Mouse (Mus musculus): ENCODE measurements around the gene Col24a1. TPM values are rescaled to one million over a fixed set of nuclear protein-coding genes. Genes with fewer than 3 reads are reported as not detected.

Col24a1 gene
- polyA plus RNA-seq, 1 experiment, result 1.4 TPM

DNA sequence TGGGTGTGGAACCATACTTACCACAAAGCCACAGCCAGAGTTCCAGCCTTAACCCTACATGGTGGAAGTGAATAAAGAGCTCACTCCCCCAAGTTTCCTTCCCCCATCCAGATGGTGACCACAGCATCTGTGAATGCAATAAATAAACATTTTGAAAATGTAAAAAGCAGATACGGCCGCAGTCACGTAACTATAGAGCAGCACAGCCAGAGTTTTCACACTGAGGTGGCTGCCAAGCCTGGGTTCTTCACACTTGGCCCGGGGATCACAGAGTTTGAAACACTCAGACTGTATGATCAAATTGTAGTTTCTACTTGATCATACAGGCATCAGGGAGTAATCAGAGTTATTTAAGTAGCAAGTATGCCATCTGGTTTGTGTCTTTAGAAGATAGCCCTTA lies 98.4 kb downstream of the Col24a1 start:
- WGBS, result 73% methylated on average over 4 of the region's 4 CpGs
- TF ChIP-seq POLR2A (IDR thresholded peaks at IDR 0.05; ENCODE audit: low read depth, low read length), result no peak
- TF ChIP-seq CTCF (IDR thresholded peaks at IDR 0.05; ENCODE audit: extremely low read depth, insufficient read length, insufficient replicate concordance, low read depth, low read length), result no peak

DNA sequence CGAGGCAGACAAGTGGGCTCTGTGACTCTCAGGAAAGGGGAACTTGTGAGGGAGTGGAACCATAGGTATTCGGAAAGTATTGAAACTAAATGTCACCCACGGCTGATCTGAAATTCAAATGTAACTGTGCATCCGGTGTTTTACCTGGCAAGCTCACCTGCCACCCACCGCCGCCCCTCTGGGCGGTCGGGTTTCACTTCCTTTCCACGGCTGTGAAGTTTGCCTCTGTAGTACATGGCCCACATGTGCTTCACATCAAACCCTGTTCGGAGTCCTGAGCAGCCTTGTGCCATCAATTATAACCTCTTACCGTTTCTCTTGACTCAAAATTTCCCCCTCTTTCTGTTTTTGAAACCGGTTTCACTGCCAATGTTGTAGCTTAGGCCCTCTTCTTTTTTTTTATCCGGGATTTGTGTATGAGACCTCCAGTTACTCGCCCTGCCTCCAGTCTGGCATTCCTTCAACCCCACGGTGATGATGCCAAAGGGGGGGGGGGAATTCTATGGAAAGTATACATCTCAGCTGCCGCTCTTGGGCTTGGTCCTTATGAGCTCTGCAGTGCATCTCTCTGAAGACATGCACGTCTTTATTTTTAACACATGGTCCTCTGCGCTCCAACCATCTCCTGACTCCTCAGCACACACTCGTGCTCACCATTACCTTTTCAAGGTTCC lies 99.9 kb downstream of the Col24a1 start:
- H3K36me3 ChIP-seq (ENCODE audit: control insufficient read depth, insufficient read depth, low read length), result no peaks in the 10 kb centered on the region
- 80% methylated on average over 19 of the region's 19 CpGs for WGBS
- no peaks in the 10 kb centered on the region for H3K27me3 ChIP-seq (ENCODE audit: control insufficient read depth, insufficient read depth, low read length)
- H3K4me1 ChIP-seq (ENCODE audit: control insufficient read depth, insufficient read depth, insufficient read length, low read length), result no peaks in the 10 kb centered on the region
- H3K4me3 ChIP-seq (ENCODE audit: low read depth, low read length), result no peak overlapping the region
- no peak overlapping the region for H3K27ac ChIP-seq (ENCODE audit: insufficient read depth, low read depth, low read length)
- TF ChIP-seq CTCF (IDR thresholded peaks at IDR 0.05; ENCODE audit: extremely low read depth, insufficient read length, insufficient replicate concordance, low read depth, low read length) (no peak), POLR2A (IDR thresholded peaks at IDR 0.05; ENCODE audit: low read depth, low read length) (no peak)

More for the DNA sequence above, 98.4 kb downstream of the Col24a1 start:
- Histone ChIP-seq H3K27me3 (ENCODE audit: control insufficient read depth, insufficient read depth, low read length) (no peaks in the 10 kb centered on the region), H3K4me1 (ENCODE audit: control insufficient read depth, insufficient read depth, insufficient read length, low read length) (no peaks in the 10 kb centered on the region), H3K27ac (ENCODE audit: insufficient read depth, low read depth, low read length) (no peak overlapping the region), H3K36me3 (ENCODE audit: control insufficient read depth, insufficient read depth, low read length) (no peaks in the 10 kb centered on the region), H3K4me3 (ENCODE audit: low read depth, low read length) (no peak overlapping the region)

GRCm38 (mm10) chr3:145399173-145399572 lies 106.9 kb downstream of the Col24a1 start:
- Histone ChIP-seq H3K36me3 (ENCODE audit: control insufficient read depth, insufficient read depth, low read length) (no peaks in the 10 kb centered on the region), H3K4me1 (ENCODE audit: control insufficient read depth, insufficient read depth, insufficient read length, low read length) (no peaks in the 10 kb centered on the region), H3K27ac (ENCODE audit: insufficient read depth, low read depth, low read length) (no peak overlapping the region), H3K27me3 (ENCODE audit: control insufficient read depth, insufficient read depth, low read length) (no peaks in the 10 kb centered on the region), H3K4me3 (ENCODE audit: low read depth, low read length) (no peak overlapping the region)
- WGBS, result 94% methylated on average over 3 of the region's 3 CpGs
- TF ChIP-seq POLR2A (IDR thresholded peaks at IDR 0.05; ENCODE audit: low read depth, low read length) (no peak), CTCF (IDR thresholded peaks at IDR 0.05; ENCODE audit: extremely low read depth, insufficient read length, insufficient replicate concordance, low read depth, low read length) (no peak)

DNA sequence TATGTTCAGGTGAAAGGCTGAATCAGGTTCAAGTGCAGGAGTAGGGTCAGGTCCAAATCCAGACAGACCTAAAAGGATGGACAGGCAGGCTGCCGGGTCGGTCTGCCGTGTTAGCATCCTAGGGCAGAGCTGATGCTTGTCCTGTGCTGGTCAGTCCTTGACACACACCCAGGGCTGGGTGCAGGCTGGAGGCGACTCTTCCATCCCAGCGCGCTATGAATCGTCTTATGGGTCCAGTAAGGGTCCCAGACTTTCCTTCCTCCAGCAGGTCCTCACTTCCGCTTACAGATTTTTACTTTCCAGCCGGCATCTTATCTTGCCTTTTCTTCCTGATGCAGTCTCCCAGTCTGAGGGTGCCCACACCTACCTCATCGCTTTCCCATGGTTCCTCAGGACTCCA lies 110.0 kb downstream of the Col24a1 start:
- H3K36me3 ChIP-seq (ENCODE audit: control insufficient read depth, insufficient read depth, low read length), result no peaks in the 10 kb centered on the region
- no peak overlapping the region for H3K4me3 ChIP-seq (ENCODE audit: low read depth, low read length)
- 96% methylated on average over 10 of the region's 10 CpGs for WGBS
- no peaks in the 10 kb centered on the region for H3K27me3 ChIP-seq (ENCODE audit: control insufficient read depth, insufficient read depth, low read length)
- no peak overlapping the region for H3K27ac ChIP-seq (ENCODE audit: insufficient read depth, low read depth, low read length)
- no peaks in the 10 kb centered on the region for H3K4me1 ChIP-seq (ENCODE audit: control insufficient read depth, insufficient read depth, insufficient read length, low read length)
- TF ChIP-seq CTCF (IDR thresholded peaks at IDR 0.05; ENCODE audit: extremely low read depth, insufficient read length, insufficient replicate concordance, low read depth, low read length) (no peak), POLR2A (IDR thresholded peaks at IDR 0.05; ENCODE audit: low read depth, low read length) (no peak)

- Histone ChIP-seq H3K27ac (ENCODE audit: insufficient read depth, low read depth, low read length) (no peak overlapping the region), H3K4me3 (ENCODE audit: low read depth, low read length) (no peak overlapping the region), H3K27me3 (ENCODE audit: control insufficient read depth, insufficient read depth, low read length) (no peaks in the 10 kb centered on the region), H3K4me1 (ENCODE audit: control insufficient read depth, insufficient read depth, insufficient read length, low read length) (no peaks in the 10 kb centered on the region), H3K36me3 (ENCODE audit: control insufficient read depth, insufficient read depth, low read length) (no peaks in the 10 kb centered on the region)
- 79% methylated on average over 6 of the region's 6 CpGs for WGBS
- TF ChIP-seq POLR2A (IDR thresholded peaks at IDR 0.05; ENCODE audit: low read depth, low read length) (no peak), CTCF (IDR thresholded peaks at IDR 0.05; ENCODE audit: extremely low read depth, insufficient read length, insufficient replicate concordance, low read depth, low read length) (no peak)
Observed at GRCm38 (mm10) chr3:145402994-145403393, 110.7 kb downstream of the Col24a1 start.

DNA sequence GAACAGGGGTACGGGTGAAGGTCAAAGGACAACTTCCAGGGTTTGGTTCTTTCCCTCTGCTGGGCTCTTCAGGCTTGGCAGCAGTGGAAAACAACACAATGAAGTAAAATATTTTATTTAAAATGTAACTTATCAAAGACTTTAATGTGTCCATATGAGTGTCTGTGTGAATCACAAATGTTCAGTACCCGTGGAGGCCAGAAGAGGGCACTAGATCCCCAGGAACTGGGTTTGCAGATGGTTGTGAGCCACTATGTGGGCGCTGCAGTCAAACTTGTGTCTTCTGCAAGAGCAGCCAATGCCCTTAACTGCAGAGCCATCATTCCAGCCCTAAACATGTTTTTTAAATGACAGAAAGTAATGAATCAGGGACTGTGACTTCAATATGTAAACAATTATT lies 115.8 kb downstream of the Col24a1 start:
- Histone ChIP-seq H3K27me3 (ENCODE audit: control insufficient read depth, insufficient read depth, low read length) (no peaks in the 10 kb centered on the region), H3K36me3 (ENCODE audit: control insufficient read depth, insufficient read depth, low read length) (no peaks in the 10 kb centered on the region), H3K27ac (ENCODE audit: insufficient read depth, low read depth, low read length) (no peak overlapping the region), H3K4me3 (ENCODE audit: low read depth, low read length) (no peak overlapping the region), H3K4me1 (ENCODE audit: control insufficient read depth, insufficient read depth, insufficient read length, low read length) (no peaks in the 10 kb centered on the region)
- TF ChIP-seq CTCF (IDR thresholded peaks at IDR 0.05; ENCODE audit: extremely low read depth, insufficient read length, insufficient replicate concordance, low read depth, low read length) (peak; percentile 48; the same call in 1 of the 2 replicates), POLR2A (IDR thresholded peaks at IDR 0.05; ENCODE audit: low read depth, low read length) (no peak)
- WGBS, result 58% methylated on average over 3 of the region's 3 CpGs

- no peak overlapping the region for H3K27ac ChIP-seq (ENCODE audit: insufficient read depth, low read depth, low read length)
- H3K36me3 ChIP-seq (ENCODE audit: control insufficient read depth, insufficient read depth, low read length), result no peaks in the 10 kb centered on the region
- no peak overlapping the region for H3K4me3 ChIP-seq (ENCODE audit: low read depth, low read length)
- H3K27me3 ChIP-seq (ENCODE audit: control insufficient read depth, insufficient read depth, low read length), result no peaks in the 10 kb centered on the region
- TF ChIP-seq POLR2A (IDR thresholded peaks at IDR 0.05; ENCODE audit: low read depth, low read length) (no peak), CTCF (IDR thresholded peaks at IDR 0.05; ENCODE audit: extremely low read depth, insufficient read length, insufficient replicate concordance, low read depth, low read length) (no peak)
- 45% methylated on average over 4 of the region's 4 CpGs for WGBS
- no peaks in the 10 kb centered on the region for H3K4me1 ChIP-seq (ENCODE audit: control insufficient read depth, insufficient read depth, insufficient read length, low read length)
Observed at GRCm38 (mm10) chr3:145412137-145412536, 119.9 kb downstream of the Col24a1 start.

Data from small intestine, adult 2 months (tissue).